Mouse (Mus musculus) liver, embryonic 16.5 days (tissue): Measurements from ENCODE around the gene Tlr8. TPM values are rescaled to one million over a fixed set of nuclear protein-coding genes. Genes with fewer than 3 reads are reported as not detected.
A peak's percentile ranks its signal among the peaks of the same experiment; 100 is the strongest.

Experiments used
- ATAC-seq: fragments of 200-750 bp; cut with Nextera tagmentation; 2 replicates; pipeline ENCODE4 v1.8.0; 2017; ENCODE audit warnings: low read depth, mild to moderate bottlenecking, moderate number of reproducible peaks, moderate library complexity
- H3K27ac ChIP-seq: fragments of 300-500 bp; sonication (generic); 2 replicates; pipeline ENCODE4 v1.5.1; 2014; ENCODE audit warnings: mild to moderate bottlenecking, low read length
- H3K27me3 ChIP-seq: fragments of 300-500 bp; sonication (generic); 2 replicates; pipeline ENCODE4 v1.6.1; 2014; ENCODE audit warnings: low read depth, low read length, mixed read lengths; ENCODE audit not compliant: control insufficient read depth, insufficient read depth
- H3K36me3 ChIP-seq: fragments of 300-500 bp; sonication (generic); 2 replicates; pipeline ENCODE4 v1.6.1; 2014; ENCODE audit warnings: mild to moderate bottlenecking; ENCODE audit not compliant: control insufficient read depth, insufficient read depth
- H3K4me1 ChIP-seq: fragments of 300-500 bp; sonication (generic); 2 replicates; pipeline ENCODE4 v1.6.1; 2014; ENCODE audit warnings: low read depth, low read length, mixed read lengths; ENCODE audit not compliant: control insufficient read depth
- H3K4me2 ChIP-seq: fragments of 300-500 bp; sonication (generic); 2 replicates; pipeline ENCODE4 v1.6.1; 2014; ENCODE audit warnings: low read depth, low read length, mixed read lengths
- H3K4me3 ChIP-seq: fragments of 300-500 bp; sonication (generic); 2 replicates; pipeline ENCODE4 v1.5.1; 2014; ENCODE audit warnings: low read depth, mild to moderate bottlenecking, low read length
- H3K9ac ChIP-seq: fragments of 300-500 bp; sonication (generic); 2 replicates; pipeline ENCODE4 v1.6.1; 2014; ENCODE audit warnings: low read depth, low read length
- H3K9me3 ChIP-seq: fragments of 300-500 bp; sonication (generic); replicated peaks from 2 replicates; pipeline ENCODE4 v1.6.1; 2016; ENCODE audit warnings: low read length; ENCODE audit not compliant: control insufficient read depth
- WGBS: fragments of 180-500 bp; shearing (Covaris S2); extraction: QIAGEN DNeasy Blood & Tissue Kit; methylation state at CpG from one replicate; pipeline ENCODE4 v1.1.7; 2014; ENCODE audit not compliant: insufficient replicate concordance; 5-methylcytosine and 5-hydroxymethylcytosine counted together
- polyA plus RNA-seq: library from polyadenylated mRNA; unstranded; fragments of >200 nt; fragmentation: Nextera tagmentation; extraction: Ambion mirVana; gene quantifications from 2 replicates; pipeline ENCODE4 v1.2.1, GENCODE M21; 2015

Tlr8 gene
- polyA plus RNA-seq, 1 experiment from 2014 or later, result 1.3 TPM

GRCm38 (mm10) chrX:167208978-167209754 lies 55.0 kb downstream of the Tlr8 start, which contains the start of gene Tmsb4x:
Gene Tmsb4x (minus strand): TSS chrX:167209315.
- Histone ChIP-seq H3K4me2 (peak within 1 kb of the TSS; percentile 60), H3K4me1 (no peaks in the 10 kb centered on the region), H3K36me3 (no peaks in the 10 kb centered on the region), H3K9ac (peak within 1 kb of the TSS; percentile 47), H3K27me3 (peaks cover 6% of the 10 kb centered on the region), H3K4me3 (peak within 1 kb of the TSS; percentile 50), H3K9me3 (no peaks in the 10 kb centered on the region), H3K27ac (peak within 1 kb of the TSS; percentile 55)
- WGBS, result 16% methylated on average over 39 of the region's 39 CpGs
- peak; percentile 67 for ATAC-seq

- Histone ChIP-seq H3K27ac (peak overlapping the region; percentile 55), H3K36me3 (no peaks in the 10 kb centered on the region), H3K27me3 (peaks cover 6% of the 10 kb centered on the region), H3K4me2 (peak overlapping the region; percentile 60), H3K4me1 (no peaks in the 10 kb centered on the region), H3K4me3 (peak overlapping the region; percentile 50), H3K9me3 (no peaks in the 10 kb centered on the region), H3K9ac (peak overlapping the region; percentile 47)
- WGBS, result 13% methylated on average over 16 of the region's 16 CpGs
- ATAC-seq, result no peak
Observed at GRCm38 (mm10) chrX:167208506-167208820, 55.7 kb downstream of the Tlr8 start.

GRCm38 (mm10) chrX:167207741-167208505 lies 56.2 kb downstream of the Tlr8 start:
- no peak for ATAC-seq
- Histone ChIP-seq H3K4me3 (peak overlapping the region; percentile 50), H3K27me3 (peaks cover 6% of the 10 kb centered on the region), H3K27ac (peak overlapping the region; percentile 55), H3K36me3 (no peaks in the 10 kb centered on the region), H3K9ac (peak overlapping the region; percentile 47), H3K4me1 (no peaks in the 10 kb centered on the region), H3K4me2 (peak overlapping the region; percentile 60), H3K9me3 (no peaks in the 10 kb centered on the region)
- WGBS, result 20% methylated on average over 25 of the region's 25 CpGs

GRCm38 (mm10) chrX:167205813-167206520 lies 58.2 kb downstream of the Tlr8 start:
- H3K27me3 ChIP-seq, result peaks cover 6% of the 10 kb centered on the region
- H3K4me3 ChIP-seq, result no peak overlapping the region
- H3K4me2 ChIP-seq, result no peak overlapping the region
- H3K36me3 ChIP-seq, result no peaks in the 10 kb centered on the region
- H3K27ac ChIP-seq, result no peak overlapping the region; the same call in 1 of the 2 replicates
- peak; percentile 52 for ATAC-seq
- no peak overlapping the region for H3K9ac ChIP-seq
- H3K9me3 ChIP-seq, result no peaks in the 10 kb centered on the region
- 34% methylated on average over 8 of the region's 8 CpGs for WGBS
- H3K4me1 ChIP-seq, result no peaks in the 10 kb centered on the region

GRCm38 (mm10) chrX:167201365-167201764 lies 62.8 kb downstream of the Tlr8 start:
- H3K4me3 ChIP-seq, result no peak overlapping the region
- no peak overlapping the region for H3K4me2 ChIP-seq
- ATAC-seq, result no peak
- no peak overlapping the region for H3K27ac ChIP-seq
- no peaks in the 10 kb centered on the region for H3K4me1 ChIP-seq
- H3K27me3 ChIP-seq, result no peaks in the 10 kb centered on the region; the same call in 1 of the 2 replicates
- WGBS, result 35% methylated on average over 2 of the region's 2 CpGs
- H3K9ac ChIP-seq, result no peak overlapping the region
- no peaks in the 10 kb centered on the region for H3K9me3 ChIP-seq
- no peaks in the 10 kb centered on the region for H3K36me3 ChIP-seq

GRCm38 (mm10) chrX:167195228-167195649 lies 68.9 kb downstream of the Tlr8 start:
- 30% methylated on average over 2 of the region's 2 CpGs for WGBS
- H3K4me2 ChIP-seq, result no peak overlapping the region
- no peaks in the 10 kb centered on the region for H3K36me3 ChIP-seq
- H3K27ac ChIP-seq, result no peak overlapping the region
- H3K27me3 ChIP-seq, result no peaks in the 10 kb centered on the region; the same call in 1 of the 2 replicates
- H3K9ac ChIP-seq, result no peak overlapping the region
- H3K9me3 ChIP-seq, result no peaks in the 10 kb centered on the region
- no peak for ATAC-seq
- no peak overlapping the region for H3K4me3 ChIP-seq
- H3K4me1 ChIP-seq, result no peaks in the 10 kb centered on the region

Other genes with a start within 250 kb of the Tlr8 start
- 1,121 and 1,210 TPM in 2 replicates for gene Tmsb4x, start 55.0 kb downstream of the Tlr8 start, polyA plus RNA-seq
- gene Tlr7, start 66.2 kb upstream of the Tlr8 start, polyA plus RNA-seq, result 1.2 and 1.5 TPM in 2 replicates
- gene Prps2, start 118.4 kb upstream of the Tlr8 start, polyA plus RNA-seq, result 6.1 TPM in 2 replicates